Mouse (Mus musculus): ENCODE measurements at regions not wholly inside any gene's neighbourhood (a gene's known extent, or its start where the extent isn't known, plus 50 kb on each side); places are given as distances from the start of the nearest gene placed in this dataset.
A peak's percentile ranks its signal among the peaks of the same experiment; 100 is the strongest.

DNA sequence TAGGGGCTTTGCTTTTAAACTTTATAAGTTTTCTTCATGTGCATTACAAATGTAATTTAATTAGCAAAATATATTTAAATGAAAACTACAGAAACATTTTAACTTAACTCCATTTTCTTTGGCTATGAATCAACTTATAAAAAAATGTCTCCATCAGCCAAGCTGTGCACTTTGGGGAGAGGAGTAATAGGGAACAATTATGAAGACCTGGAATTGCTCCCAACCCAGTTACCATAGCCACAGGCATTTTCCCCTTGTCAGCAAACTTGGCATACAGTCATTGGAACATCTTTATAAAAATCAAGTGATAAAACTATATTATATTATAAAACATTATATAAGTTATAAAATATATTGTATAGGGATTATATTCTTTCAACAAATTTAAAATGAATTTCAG lies 65.0 kb downstream of the Atxn7l3b start:
- H3K27ac ChIP-seq, result peak overlapping the region; percentile 40; the same call in 1 of the 2 replicates
- TF ChIP-seq CTCF (conservative IDR thresholded peaks at IDR 0.05), result no peak
- peak; percentile 30 to 63 for DNase-seq (ENCODE audit: low spot score in 2 of 2)
- H3K4me3 ChIP-seq, result no peak overlapping the region

DNA sequence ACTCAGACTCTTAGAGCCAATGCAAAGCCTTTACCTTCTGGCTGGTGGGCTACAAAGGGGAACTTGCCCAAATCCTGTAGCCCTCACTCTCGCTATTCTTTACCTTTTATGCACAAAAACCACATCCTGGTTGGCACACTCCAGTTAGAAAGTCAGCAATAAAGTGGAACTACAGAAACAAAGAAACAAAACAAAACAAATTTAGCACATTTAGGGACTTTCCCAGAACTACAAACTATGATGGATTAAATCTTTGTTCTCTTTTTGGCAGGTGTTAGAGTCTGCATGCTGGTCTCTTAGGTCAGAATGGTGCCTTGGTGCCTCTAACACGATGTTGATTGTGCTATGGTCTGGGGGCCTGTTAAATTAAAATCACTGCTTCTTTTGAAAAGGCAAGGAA lies 65.4 kb downstream of the Atxn7l3b start:
- Histone ChIP-seq H3K4me3 (no peak overlapping the region), H3K27ac (peak overlapping the region; percentile 56; the same call in 1 of the 2 replicates)
- DNase-seq (ENCODE audit: low spot score in 2 of 2), result no peak
- TF ChIP-seq CTCF (conservative IDR thresholded peaks at IDR 0.05), result no peak

DNA sequence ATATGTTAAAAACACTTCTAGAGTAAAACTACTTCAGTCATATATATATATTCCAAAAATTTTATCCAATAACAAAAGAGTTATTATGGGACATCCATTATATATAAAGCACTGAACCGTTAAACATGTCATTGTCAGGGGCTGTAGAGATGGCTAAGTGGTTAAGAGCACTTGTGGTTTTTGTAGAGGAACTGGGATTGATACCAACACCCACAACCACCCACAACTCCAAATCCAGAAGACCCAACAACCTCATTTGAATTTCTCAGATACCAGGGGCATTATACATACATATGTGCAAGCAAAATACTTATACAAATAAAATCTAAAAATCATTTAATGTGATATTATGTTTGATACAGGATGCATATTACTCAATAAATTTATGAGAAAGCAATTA lies 76.8 kb downstream of the Atxn7l3b start:
- TF ChIP-seq CTCF (conservative IDR thresholded peaks at IDR 0.05), result no peak
- H3K27ac ChIP-seq, result no peak overlapping the region
- H3K4me3 ChIP-seq, result no peak overlapping the region
- no peak for DNase-seq (ENCODE audit: low spot score in 2 of 2)

DNA sequence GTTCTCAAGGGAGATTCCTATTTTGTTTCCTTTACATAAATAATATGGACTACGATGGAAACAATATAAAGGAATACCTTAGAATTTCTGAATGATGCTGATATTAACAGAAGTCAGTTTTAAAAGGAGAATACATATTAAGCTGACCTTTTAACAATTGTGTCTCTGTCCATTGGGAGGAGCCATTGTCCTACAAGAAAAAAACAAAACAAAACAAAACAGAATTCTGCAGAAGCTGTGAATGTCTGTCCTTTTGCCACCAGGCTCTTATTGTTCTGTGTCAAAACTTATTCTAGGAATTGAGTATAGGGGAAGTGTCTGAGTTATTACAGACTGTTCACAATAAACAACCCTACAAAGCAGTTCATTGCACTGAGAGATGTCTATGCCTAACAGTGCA lies 82.6 kb downstream of the Atxn7l3b start:
- TF ChIP-seq CTCF (conservative IDR thresholded peaks at IDR 0.05), result peak; percentile 65
- H3K4me3 ChIP-seq, result no peak overlapping the region
- H3K27ac ChIP-seq, result no peak overlapping the region
- no peak for DNase-seq (ENCODE audit: low spot score in 2 of 2)

DNA sequence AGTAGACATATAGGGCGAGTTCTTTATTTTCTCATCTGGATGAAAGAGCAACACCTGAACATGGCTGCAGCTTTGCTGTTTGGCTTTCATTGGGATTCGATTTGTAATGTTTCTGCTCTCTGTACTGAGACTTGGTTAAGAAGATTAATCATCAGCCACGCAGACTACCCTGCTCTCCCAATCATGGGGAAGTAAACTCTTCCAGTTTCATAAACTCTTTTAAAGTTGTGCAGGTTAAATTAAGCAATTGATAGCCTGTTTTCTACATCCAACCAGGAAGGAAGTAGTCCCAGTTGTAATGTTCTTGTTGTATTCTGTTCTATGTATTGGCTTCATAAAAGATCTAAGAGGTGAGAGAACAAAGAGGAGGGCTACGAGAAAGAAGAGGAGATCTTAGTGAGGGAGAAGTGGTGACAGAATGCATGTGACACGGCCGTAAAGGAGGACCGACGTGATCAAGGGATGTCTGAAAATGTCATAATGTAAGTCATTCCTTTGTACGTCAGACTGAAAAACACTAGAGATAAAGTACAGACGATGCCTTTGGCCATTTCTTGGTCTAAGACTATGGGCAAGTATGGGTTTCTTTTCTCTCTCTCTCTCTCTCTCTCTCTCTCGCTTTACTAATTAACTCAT lies 91.3 kb downstream of the Atxn7l3b start:
- no peak for DNase-seq (ENCODE audit: low spot score in 2 of 2)
- TF ChIP-seq CTCF (conservative IDR thresholded peaks at IDR 0.05), result no peak
- Histone ChIP-seq H3K27ac (no peak overlapping the region), H3K4me3 (no peak overlapping the region)

DNA sequence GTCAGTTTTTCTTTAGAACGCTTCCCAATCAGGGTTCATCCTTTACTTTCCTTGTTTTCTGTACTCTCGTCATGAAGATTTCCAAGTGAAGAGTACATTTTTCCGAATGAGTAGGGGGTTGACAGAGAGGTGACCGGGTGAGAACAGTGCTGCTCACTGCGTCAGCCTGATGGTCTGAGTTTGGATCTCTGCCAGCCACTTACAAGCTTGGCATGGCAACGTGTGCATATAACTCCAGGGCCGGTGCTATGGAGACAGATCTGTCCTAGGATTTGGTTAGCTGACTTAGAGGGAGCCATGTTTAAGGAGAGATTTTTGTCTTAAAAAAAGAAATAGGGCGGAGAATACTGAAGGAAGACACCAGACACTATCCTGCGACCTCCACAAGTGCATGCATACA lies 92.8 kb downstream of the Atxn7l3b start:
- H3K27ac ChIP-seq, result no peak overlapping the region
- no peak for DNase-seq (ENCODE audit: low spot score in 2 of 2)

DNA sequence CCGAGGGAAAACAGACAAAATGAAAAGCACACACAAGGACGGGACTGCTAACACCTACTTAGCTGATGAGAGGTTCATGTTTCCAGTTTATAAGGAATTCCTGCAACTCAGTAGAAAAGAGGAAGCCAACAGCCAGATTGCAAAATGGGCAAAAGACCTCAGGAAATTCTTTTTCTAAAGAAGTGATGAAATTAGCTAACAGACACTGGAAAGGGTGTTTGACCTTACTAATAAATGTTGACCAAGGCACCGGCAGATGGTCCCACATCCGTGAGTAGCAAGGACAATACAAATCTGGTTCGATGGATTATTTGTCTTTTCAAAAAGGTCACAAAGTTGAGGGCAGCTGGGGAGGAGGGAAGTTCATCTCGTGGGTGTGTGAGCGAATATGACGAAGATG lies 93.3 kb downstream of the Atxn7l3b start:
- H3K4me3 ChIP-seq, result no peak overlapping the region
- TF ChIP-seq CTCF (conservative IDR thresholded peaks at IDR 0.05), result no peak
- no peak overlapping the region for H3K27ac ChIP-seq
- DNase-seq (ENCODE audit: low spot score in 2 of 2), result no peak

More for the DNA sequence above, 92.8 kb downstream of the Atxn7l3b start:
- TF ChIP-seq CTCF (conservative IDR thresholded peaks at IDR 0.05), result no peak
- H3K4me3 ChIP-seq, result no peak overlapping the region

DNA sequence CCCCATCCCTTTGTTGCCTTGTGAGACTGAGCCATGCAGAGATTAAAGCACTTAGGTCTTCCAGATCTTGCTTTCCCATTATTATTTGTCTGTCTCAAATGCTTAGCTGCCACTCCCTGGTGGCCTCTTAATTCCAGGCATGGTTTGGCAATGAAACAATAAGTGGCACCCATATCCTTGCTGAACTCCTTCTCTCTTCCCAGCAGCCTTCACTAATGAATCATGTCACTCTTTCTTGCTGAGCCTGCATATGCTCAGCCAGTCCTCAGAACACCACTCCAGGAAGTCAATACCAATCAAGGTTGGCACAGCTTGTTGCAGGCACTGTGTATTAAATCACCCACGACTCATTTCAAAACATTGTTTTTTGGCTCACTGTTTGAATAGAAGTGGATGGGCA lies 118.6 kb downstream of the Atxn7l3b start:
- no peak overlapping the region for H3K4me3 ChIP-seq
- no peak for TF ChIP-seq CTCF (conservative IDR thresholded peaks at IDR 0.05)
- DNase-seq (ENCODE audit: low spot score in 2 of 2), result peak in 1 of 2 experiments; percentile 7
- H3K27ac ChIP-seq, result no peak overlapping the region

DNA sequence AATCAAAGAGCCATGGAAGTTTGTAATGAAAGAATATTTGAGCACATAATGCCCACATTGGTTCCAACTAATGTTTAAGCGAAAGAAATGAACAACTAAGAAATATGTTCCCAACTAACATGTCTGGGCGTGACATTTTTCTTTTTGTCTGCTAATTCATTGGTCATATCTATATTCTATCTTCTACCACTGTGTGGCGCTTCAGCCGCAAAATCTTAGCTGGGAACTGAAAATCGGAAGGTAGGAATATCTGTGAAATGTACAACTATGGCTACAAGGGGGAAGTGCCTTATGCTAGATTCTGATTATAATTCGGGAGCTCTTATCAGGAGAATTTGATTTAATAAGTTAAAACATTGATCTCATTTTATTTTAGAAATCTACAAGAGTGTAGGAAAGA lies 125.2 kb downstream of the Atxn7l3b start:
- no peak overlapping the region for H3K27ac ChIP-seq
- peak; percentile 78 for TF ChIP-seq CTCF (conservative IDR thresholded peaks at IDR 0.05)
- peak; percentile 21 to 22 for DNase-seq (ENCODE audit: low spot score in 2 of 2)
- H3K4me3 ChIP-seq, result no peak overlapping the region

DNA sequence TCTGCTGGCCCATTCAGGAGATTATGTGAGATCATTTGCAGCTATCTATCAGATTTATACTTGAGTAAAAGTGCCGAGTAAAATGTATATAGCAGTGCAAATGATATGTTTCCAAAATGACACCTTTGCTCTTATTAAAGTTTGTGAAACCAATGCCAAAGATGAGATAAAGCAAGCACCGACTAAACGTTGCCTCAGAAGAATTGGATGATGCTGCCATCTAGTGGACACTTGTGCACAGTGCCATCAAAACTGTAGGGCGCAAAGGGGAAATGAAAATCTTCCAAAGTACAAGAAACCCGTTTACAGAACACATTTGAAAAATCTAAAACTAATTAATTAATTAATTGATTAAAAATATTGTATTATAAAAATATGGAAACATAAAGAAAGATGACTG lies 127.2 kb downstream of the Atxn7l3b start:
- Histone ChIP-seq H3K4me3 (no peak overlapping the region), H3K27ac (no peak overlapping the region)
- DNase-seq (ENCODE audit: low spot score in 2 of 2), result peak; percentile 27 to 53
- TF ChIP-seq CTCF (conservative IDR thresholded peaks at IDR 0.05), result peak; percentile 90

DNA sequence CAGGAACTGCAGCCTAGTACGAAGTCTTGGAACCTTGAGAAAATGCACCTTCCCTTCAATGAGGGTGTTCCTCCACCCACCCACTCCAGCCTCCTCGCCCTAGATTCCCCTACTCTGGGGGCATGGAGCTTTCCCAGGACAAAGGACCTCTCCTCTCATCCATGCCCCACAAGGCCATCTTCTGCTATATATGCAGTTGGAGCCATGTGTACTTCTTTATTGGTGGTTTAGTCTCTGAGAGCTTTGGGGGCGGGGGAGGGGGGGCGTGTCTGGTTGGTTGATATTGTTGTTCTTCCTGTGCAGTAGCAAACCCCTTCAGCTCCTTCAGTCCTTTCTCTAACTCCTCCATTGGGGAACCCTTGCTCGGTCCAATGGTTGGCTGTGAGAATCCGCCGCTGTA lies 130.2 kb downstream of the Atxn7l3b start:
- Histone ChIP-seq H3K27ac (no peak overlapping the region), H3K4me3 (no peak overlapping the region)
- no peak for TF ChIP-seq CTCF (conservative IDR thresholded peaks at IDR 0.05)
- DNase-seq (ENCODE audit: low spot score in 2 of 2), result no peak

DNA sequence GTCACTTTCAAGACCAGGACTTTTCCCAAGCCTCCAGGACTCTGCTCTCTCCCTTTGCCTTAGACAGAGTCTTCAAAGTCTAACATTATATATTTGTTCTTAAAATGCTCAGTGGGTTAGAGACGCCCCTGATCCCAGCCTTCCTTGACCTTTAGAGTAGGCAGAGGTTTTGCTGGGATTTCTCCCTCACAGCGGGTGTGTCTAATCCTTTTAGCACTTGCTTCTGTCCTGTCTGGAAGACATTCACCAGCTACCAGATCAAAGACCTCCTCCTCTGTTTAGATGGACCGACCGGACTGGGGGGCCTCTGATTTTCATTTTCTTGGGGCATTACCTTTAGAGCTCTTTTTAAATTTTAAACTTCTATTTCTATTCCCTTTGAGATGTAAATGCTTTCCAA lies 130.7 kb downstream of the Atxn7l3b start:
- Histone ChIP-seq H3K4me3 (no peak overlapping the region), H3K27ac (no peak overlapping the region)
- no peak for DNase-seq (ENCODE audit: low spot score in 2 of 2)
- no peak for TF ChIP-seq CTCF (conservative IDR thresholded peaks at IDR 0.05)

DNA sequence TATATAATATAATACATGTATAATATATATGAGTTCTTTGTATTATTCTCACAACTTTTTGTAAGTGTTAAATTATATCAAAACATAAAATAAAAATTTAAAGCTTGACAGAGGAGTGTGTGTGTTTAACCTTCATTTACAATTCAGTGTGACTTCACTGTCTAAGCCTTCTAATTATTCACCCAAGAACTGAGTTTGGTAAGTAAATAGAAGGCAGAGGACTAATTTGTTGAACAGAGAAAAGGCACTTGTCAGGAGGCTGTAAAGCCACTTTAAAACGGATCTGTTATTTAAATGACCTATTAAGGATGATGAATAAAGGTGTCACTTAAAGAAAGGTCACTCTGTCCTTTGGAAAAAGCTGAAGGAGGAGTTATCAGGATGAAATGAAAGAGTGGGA lies 132.9 kb downstream of the Atxn7l3b start:
- Histone ChIP-seq H3K27ac (no peak overlapping the region), H3K4me3 (no peak overlapping the region)
- TF ChIP-seq CTCF (conservative IDR thresholded peaks at IDR 0.05), result no peak
- DNase-seq (ENCODE audit: low spot score in 2 of 2), result no peak

DNA sequence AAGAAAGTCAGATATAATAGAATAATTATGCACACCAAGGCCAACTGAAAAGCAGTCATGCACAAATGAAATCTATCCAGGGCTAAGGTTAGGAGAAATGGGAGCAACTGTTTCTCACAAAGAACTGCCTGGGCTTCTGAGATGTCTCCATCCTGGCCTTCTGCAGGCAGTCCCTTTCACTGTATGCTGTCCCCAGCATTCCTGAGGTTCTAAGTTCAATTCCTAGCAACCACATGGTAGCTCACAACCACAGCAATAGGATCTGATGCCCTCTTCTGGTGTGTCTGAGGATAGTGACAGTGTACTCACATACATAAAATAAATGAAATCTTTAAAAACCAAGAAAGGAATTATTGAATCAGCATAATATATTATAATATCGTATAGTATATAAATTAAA lies 133.3 kb downstream of the Atxn7l3b start:
- H3K27ac ChIP-seq, result no peak overlapping the region
- no peak overlapping the region for H3K4me3 ChIP-seq
- DNase-seq (ENCODE audit: low spot score in 2 of 2), result no peak
- TF ChIP-seq CTCF (conservative IDR thresholded peaks at IDR 0.05), result peak; percentile 32; the same call in 1 of the 2 replicates

All from layer of hippocampus, adult 2 months (tissue).